8 mouse cellular contexts compared by ENCODE assay signal in genomic region chr5:122652506-122652905, GRCm38 (mm10). TPM values are rescaled to one million over a fixed set of nuclear protein-coding genes. Genes with fewer than 3 reads are reported as not detected.
DNase-seq lines count a peak whose midpoint lies in the region; ATAC-seq and TF ChIP-seq lines count a peak whose summit lies in the region.

No protein-coding gene starts in this region.

- no peak overlapping the region for H3K4me2 ChIP-seq in stomach, embryonic 16.5 days (ENCODE audit: low read depth, low read length)

- H3K36me3 ChIP-seq in spleen, adult 2 months (ENCODE audit: control insufficient read depth, insufficient read depth, low read length), result no peaks in the 10 kb centered on the region
- H3K36me3 ChIP-seq in stomach, embryonic 16.5 days (ENCODE audit: control insufficient read depth, insufficient read depth, low read length), result no peaks in the 10 kb centered on the region

- no peaks in the 10 kb centered on the region for H3K9me3 ChIP-seq in stomach, embryonic 16.5 days (replicated peaks; ENCODE audit: control insufficient read depth, low read length)

- no peak overlapping the region for H3K4me3 ChIP-seq in spleen, adult 2 months (ENCODE audit: extremely low read depth, insufficient read depth, insufficient read length)
- H3K4me3 ChIP-seq in stomach, embryonic 16.5 days (replicated peaks; ENCODE audit: low read length), result no peak overlapping the region

- no peak for TF ChIP-seq CTCF in spleen, adult 2 months (IDR thresholded peaks at IDR 0.05; ENCODE audit: extremely low read depth, insufficient read depth, insufficient read length, insufficient replicate concordance)

- peak; percentile 31 for DNase-seq in adrenal gland, adult 2 months
- DNase-seq in adrenal gland, postnatal 4 days (ENCODE audit: low spot score in 2 of 2), result no peak
- no peak for DNase-seq in spleen, adult 2 months (ENCODE audit: low read depth in 1 of 2, low spot score in 2 of 2)
- no peak for DNase-seq in spleen, adult 18-20 months
- peak; percentile 78 for DNase-seq in liver
- no peak for DNase-seq in layer of hippocampus, adult 9-10 months (ENCODE audit: low spot score)
- DNase-seq in right cerebral cortex, postnatal 4 days, result no peak

- TF ChIP-seq POLR2A in spleen, adult 2 months (IDR thresholded peaks at IDR 0.05; ENCODE audit: low read depth, low read length), result no peak

- ATAC-seq in stomach, embryonic 16.5 days (ENCODE audit: insufficient read depth, low FRiP score), result no peak

- peak overlapping the region; percentile 20; the same call in 1 of the 2 replicates for H3K27ac ChIP-seq in spleen, adult 2 months (ENCODE audit: insufficient read depth, low read length)
- no peak overlapping the region for H3K27ac ChIP-seq in stomach, embryonic 16.5 days (ENCODE audit: low read length)

- H3K9ac ChIP-seq in stomach, embryonic 16.5 days (ENCODE audit: low read length), result 0 out of 2 replicates have a peak overlapping the region, but pooled peaks have one; percentile 7

- no peaks in the 10 kb centered on the region for H3K27me3 ChIP-seq in spleen, adult 2 months (ENCODE audit: control insufficient read depth, insufficient read depth, low read length)
- H3K27me3 ChIP-seq in stomach, embryonic 16.5 days (ENCODE audit: control insufficient read depth, insufficient read depth, low read length), result no peaks in the 10 kb centered on the region

- peaks cover 22% of the 10 kb centered on the region; the same call in 1 of the 2 replicates for H3K4me1 ChIP-seq in spleen, adult 2 months (ENCODE audit: control insufficient read depth, insufficient read depth, insufficient read length)
- peaks cover 17% of the 10 kb centered on the region; the same call in 1 of the 2 replicates for H3K4me1 ChIP-seq in stomach, embryonic 16.5 days (ENCODE audit: control insufficient read depth, insufficient read depth, low read length)

- WGBS in spleen, adult 2 months, result 15% methylated on average over 7 of the region's 7 CpGs
- WGBS in stomach, embryonic 16.5 days, result 66% methylated on average over 7 of the region's 7 CpGs

RNA-seq across cellular contexts. Expression of gene P2rx7, which starts 8.8 kb away (rescaled TPM):
- total RNA-seq in adrenal gland, adult 2 months (2021), result 1 to 10 TPM; 3.0 to 3.3 TPM
- 3.1 and 5.3 TPM in 2 replicates for polyA plus RNA-seq in adrenal gland, adult 2 months (2012; rRNA removed)
- total RNA-seq in adrenal gland, postnatal 4 days (2021), result 1 to 10 TPM; 4.0 to 4.6 TPM
- 27.7 and 34.5 TPM in 2 replicates for polyA plus RNA-seq in spleen, adult 2 months (2012; rRNA removed)
- 2.8 and 3.3 TPM in 2 replicates for polyA plus RNA-seq in stomach, embryonic 16.5 days (2015; fragmentation: Nextera tagmentation; extraction: Ambion mirVana)

RNA-seq across cellular contexts. Expression of gene Ift81, which starts 38.2 kb away (rescaled TPM):
- total RNA-seq in adrenal gland, adult 2 months (2021), result 10 to 100 TPM in 1 of 2 experiments, 1 to 10 TPM in 1; 6.5 to 15.7 TPM
- 1.4 and 2.2 TPM in 2 replicates for polyA plus RNA-seq in adrenal gland, adult 2 months (2012; rRNA removed)
- total RNA-seq in adrenal gland, postnatal 4 days (2021), result 10 to 100 TPM; 20.2 to 24.3 TPM
- polyA plus RNA-seq in spleen, adult 2 months (2012; rRNA removed), result 0.22 and 0.34 TPM in 2 replicates
- 28.5 and 36.0 TPM in 2 replicates for polyA plus RNA-seq in stomach, embryonic 16.5 days (2015; fragmentation: Nextera tagmentation; extraction: Ambion mirVana)

RNA-seq across cellular contexts. Expression of gene P2rx4, which starts 54.8 kb away (rescaled TPM):
- total RNA-seq in adrenal gland, adult 2 months (2021), result 10 to 100 TPM; 35.2 to 46.2 TPM
- polyA plus RNA-seq in adrenal gland, adult 2 months (2012; rRNA removed), result 30.3 and 42.5 TPM in 2 replicates
- 10 to 100 TPM; 32.9 to 44.8 TPM for total RNA-seq in adrenal gland, postnatal 4 days (2021)
- 58.3 and 59.2 TPM in 2 replicates for polyA plus RNA-seq in spleen, adult 2 months (2012; rRNA removed)
- 33.3 and 33.4 TPM in 2 replicates for polyA plus RNA-seq in stomach, embryonic 16.5 days (2015; fragmentation: Nextera tagmentation; extraction: Ambion mirVana)

Comparison
In these comparisons a context has a peak if more than half of its experiments do, and no peak if none do; other contexts are left out.
1. DNase-seq: peak in adrenal gland, adult 2 months (single experiment) and liver (single experiment); none in adrenal gland, postnatal 4 days (0 of 2), spleen, adult 2 months (0 of 2), spleen, adult 18-20 months (0 of 2), layer of hippocampus, adult 9-10 months (single experiment) and right cerebral cortex, postnatal 4 days (single experiment).